Mouse (Mus musculus) heart, postnatal 10 days (tissue): ENCODE measurements at regions not wholly inside any gene's neighbourhood (a gene's known extent, or its start where the extent isn't known, plus 50 kb on each side); places are given as distances from the start of the nearest gene placed in this dataset.

ENCODE experiments used
- DNase-seq, 2 experiments: peaks; one replicate each; pipeline ENCODE4 v3.0.0; 2021
- intact Hi-C: fragments of 180-260 bp; cut with DNase I; formaldehyde crosslinking; loops from one replicate; pipeline ENCODE4 v1.15.1; 2025

DNA sequence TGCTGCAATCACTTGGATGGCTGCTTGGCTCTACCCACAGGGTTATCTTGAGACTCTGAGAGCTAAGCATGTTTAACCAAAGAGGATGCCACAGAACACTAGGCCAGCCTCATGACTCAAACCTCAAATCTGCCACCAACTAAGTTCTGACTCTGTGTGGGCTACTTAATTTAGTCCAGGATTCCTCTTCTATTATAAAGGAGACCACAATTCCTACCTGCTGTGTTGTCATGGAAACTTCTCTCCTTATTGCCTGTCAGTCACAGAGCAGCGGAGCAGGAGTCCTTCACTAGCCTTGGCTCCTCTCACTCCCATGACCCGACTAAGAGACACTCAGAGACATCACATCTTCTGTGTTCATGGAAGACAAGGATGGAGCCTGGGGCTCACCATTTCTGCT, 348.8 kb upstream of the Myt1l start:
- intact Hi-C loops, result no loop called here
- no peak for DNase-seq

GRCm38 (mm10) chr12:29180576-29180975, 347.6 kb upstream of the Myt1l start:
- no peak for DNase-seq
- intact Hi-C loops, result no loop called here

DNA sequence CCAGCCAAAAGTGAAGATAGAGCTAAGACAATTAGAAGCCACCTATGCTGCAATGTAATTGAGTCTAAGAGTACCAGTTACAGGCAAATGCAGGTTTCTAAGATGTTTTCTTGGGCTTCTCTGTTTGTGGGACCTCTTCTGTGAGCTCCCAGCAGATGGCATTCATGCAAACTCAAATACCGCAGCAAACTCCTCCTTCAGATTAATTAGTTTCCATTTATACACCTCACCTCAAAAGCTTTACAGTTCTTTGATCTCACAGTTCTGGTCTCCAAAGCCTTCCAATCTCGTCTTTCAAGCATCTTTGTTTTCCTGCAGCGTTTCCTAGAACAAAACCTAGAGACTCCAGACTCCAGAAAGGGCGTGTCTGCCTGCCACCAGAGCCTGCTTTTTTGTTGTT, 340.6 kb upstream of the Myt1l start:
- no peak for DNase-seq
- intact Hi-C loops, result no loop called here

DNA sequence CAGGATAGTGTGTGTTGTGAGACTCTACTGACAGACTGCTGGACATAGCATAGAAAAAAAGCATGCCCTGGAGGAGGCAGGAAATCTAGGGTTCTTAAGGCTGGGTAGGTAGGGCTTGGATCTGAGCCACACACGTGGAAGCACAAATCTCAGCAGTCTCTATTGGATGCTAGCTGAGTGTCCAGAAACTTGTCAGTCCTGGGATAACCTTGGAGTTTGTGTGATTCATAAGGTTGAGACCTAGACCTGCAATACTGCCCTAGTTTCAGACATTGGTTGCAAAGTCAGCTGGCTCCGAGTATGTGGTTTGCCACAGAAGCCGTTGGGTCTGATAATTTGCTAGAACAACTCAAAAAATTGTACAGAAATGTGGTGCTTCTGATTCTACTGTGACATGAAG, 335.8 kb upstream of the Myt1l start:
- intact Hi-C loops, result no loop called here
- DNase-seq, result no peak

DNA sequence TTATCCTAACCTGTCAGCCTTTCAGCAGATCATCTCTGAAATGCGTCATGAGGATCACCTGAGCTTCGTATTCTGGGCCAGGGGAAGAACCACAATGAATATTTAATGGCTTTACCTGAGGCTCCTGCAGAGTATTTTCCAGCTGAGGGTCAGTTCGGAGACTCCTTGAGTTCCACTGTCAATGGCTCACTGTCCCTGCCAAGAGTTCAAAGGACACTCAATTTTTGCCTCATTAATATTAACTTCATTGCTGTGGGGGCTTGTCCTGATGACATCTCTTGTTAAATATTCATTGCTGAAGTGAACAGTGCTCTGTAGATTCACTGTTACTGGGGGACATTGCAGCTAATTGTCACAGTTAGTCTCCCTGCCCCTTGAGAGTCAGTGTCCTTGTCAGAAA, 316.2 kb upstream of the Myt1l start:
- DNase-seq, result no peak
- intact Hi-C loops, result no loop called here

- intact Hi-C loops, result no loop called here
- peak; percentile 18 to 24 for DNase-seq
Measured at GRCm38 (mm10) chr12:29213625-29214024, 314.6 kb upstream of the Myt1l start.

DNA sequence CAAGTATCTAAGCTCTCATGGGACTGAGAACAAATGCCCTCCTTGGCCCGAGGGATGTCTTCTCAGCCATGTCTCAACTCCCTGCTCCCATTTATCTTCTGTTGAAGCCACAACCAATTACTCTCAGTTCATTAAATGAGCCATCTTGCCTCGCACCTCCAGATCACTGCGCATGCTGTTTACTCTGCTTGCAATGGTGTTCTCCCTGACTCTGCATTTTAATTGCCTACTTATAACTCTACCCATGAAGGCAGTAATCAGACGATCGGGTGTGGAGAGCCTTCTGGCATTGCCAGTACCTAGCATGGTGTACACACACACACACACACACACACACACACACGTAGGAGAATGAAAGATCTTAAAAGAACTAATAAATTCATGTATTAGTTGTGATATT, 306.1 kb upstream of the Myt1l start:
- intact Hi-C loops, result no loop called here
- no peak for DNase-seq

GRCm38 (mm10) chr12:29226001-29226400, 302.2 kb upstream of the Myt1l start:
- intact Hi-C loops, result no loop called here
- DNase-seq, result no peak

GRCm38 (mm10) chr12:29232492-29233447, 295.4 kb upstream of the Myt1l start:
- no peak for DNase-seq
- intact Hi-C loops, result no loop called here

DNA sequence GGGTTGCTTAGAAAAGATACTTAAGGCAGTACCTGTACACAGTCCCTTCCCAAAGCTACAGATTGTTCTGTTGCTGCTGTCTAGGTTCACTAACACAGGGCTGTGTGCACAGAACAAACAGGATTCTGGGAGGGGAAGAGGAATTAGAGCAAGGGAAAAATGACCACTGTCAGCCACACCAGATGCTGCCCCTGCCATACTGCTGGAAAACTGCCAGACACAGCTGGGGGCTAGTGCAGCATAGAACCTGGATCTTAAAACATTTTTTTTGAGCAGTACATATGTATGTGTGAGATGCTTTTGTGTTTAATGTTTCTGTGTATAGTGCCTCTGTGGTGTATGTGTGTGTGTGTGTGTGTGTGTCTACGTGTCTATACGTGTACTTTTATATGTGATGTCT, 291.7 kb upstream of the Myt1l start:
- intact Hi-C loops, result no loop called here
- no peak for DNase-seq

DNA sequence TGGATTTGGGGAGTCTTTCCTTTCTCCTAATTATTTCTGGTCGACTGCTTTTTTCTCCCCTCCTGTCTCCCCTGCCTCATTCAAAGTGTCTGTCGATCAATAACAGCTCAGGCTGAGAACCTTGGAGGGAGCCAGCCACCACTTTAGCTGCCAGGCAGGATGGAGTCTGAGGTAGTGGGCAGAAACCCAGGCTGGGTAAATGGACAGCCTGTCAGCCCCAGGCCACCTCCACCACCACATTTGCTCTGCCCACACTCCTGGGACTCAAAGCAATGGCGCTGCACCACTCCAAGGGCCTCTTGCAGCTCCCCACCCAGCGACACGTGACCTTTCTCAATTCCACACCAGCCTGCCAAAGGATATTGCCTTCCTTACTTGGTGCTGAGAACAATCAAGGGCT, 290.7 kb upstream of the Myt1l start:
- intact Hi-C loops, result no loop called here
- no peak for DNase-seq

GRCm38 (mm10) chr12:29239482-29239881, 288.7 kb upstream of the Myt1l start:
- no peak for DNase-seq
- intact Hi-C loops, result no loop called here

- no peak for DNase-seq
- intact Hi-C loops, result no loop called here
Measured at GRCm38 (mm10) chr12:29239975-29240374, 288.2 kb upstream of the Myt1l start.

DNA sequence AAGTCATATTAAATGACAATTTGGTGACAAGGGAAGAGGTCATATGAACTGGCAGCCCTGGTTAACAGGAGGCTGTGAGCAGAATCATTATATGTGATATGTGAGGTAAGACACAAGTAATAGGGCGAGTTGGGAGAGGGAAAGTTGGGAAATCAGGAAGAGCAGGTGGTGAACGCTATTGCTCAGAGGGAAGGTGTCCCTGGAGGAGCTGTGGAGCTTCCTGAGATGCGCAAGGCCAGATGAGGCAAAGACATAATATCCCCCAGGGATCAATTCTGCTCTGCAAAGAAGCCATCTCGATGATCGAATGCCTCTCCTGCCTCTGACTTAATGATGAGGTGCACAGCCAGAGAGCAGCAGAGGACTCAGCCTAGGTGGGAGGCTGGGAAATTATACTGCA, 285.1 kb upstream of the Myt1l start:
- intact Hi-C loops, result no loop called here

GRCm38 (mm10) chr12:29246041-29246440, 282.1 kb upstream of the Myt1l start:
- no peak for DNase-seq
- intact Hi-C loops, result no loop called here

More for the DNA sequence above, 285.1 kb upstream of the Myt1l start:
- DNase-seq, result no peak

DNA sequence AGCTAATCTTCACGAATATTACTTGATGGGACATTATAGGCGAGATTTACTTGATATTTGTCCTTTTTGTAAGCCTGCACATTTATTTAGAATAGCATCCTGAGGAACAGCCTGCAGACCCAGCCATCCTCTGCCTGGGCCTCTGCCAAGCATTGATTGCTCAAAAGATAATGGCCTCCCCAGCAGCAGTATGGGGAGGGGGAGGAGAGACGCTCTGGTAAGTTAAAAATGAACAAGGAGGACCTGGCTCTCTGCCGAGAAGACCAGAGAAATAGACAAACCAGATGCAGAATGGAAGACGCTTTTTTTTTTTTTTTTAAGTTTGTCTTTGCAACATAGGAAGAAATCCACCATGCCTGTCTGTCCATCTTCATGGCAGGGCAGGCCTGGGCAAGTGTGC, 280.8 kb upstream of the Myt1l start:
- intact Hi-C loops, result no loop called here
- DNase-seq, result no peak

GRCm38 (mm10) chr12:29248459-29248858, 279.7 kb upstream of the Myt1l start:
- no peak for DNase-seq
- intact Hi-C loops, result no loop called here

- intact Hi-C loops, result no loop called here
- no peak for DNase-seq
Measured at GRCm38 (mm10) chr12:29256103-29256502, 272.1 kb upstream of the Myt1l start.

DNA sequence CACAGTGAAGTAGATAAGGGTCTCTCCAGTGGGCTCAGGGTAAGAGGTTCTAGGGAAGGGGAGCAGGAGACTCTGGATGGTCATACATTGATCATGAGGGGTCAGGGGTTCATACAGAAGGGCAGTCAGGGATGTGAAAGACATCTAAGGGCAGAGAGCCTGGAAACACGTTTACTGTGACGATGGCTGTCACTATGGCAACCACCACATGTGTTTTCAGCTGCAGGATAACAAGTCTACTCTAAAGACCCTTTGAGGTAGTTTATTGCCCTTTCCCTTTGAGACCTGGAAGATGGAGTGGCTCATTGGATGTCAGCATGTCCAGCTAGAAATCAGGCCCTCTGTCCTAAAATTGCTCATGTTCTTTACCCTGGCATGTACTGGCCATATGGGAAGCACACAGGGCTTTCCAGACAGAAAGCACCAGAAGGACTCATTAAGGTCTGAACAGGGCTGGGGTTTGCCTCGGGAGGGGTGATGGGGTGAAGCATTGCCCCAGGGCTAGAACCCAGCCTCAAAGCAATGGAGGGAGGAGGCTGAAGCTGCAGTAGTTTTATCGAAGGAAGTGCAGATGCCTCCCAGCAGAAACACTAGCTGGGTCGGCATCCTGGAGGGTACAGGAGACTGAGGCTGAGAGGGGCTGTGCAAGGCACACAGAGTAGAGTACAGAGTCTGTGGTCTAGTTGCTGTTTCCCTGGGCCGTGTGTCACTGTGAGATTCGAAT, 271.0 kb upstream of the Myt1l start:
- DNase-seq, result no peak
- intact Hi-C loops, result no loop called here

DNA sequence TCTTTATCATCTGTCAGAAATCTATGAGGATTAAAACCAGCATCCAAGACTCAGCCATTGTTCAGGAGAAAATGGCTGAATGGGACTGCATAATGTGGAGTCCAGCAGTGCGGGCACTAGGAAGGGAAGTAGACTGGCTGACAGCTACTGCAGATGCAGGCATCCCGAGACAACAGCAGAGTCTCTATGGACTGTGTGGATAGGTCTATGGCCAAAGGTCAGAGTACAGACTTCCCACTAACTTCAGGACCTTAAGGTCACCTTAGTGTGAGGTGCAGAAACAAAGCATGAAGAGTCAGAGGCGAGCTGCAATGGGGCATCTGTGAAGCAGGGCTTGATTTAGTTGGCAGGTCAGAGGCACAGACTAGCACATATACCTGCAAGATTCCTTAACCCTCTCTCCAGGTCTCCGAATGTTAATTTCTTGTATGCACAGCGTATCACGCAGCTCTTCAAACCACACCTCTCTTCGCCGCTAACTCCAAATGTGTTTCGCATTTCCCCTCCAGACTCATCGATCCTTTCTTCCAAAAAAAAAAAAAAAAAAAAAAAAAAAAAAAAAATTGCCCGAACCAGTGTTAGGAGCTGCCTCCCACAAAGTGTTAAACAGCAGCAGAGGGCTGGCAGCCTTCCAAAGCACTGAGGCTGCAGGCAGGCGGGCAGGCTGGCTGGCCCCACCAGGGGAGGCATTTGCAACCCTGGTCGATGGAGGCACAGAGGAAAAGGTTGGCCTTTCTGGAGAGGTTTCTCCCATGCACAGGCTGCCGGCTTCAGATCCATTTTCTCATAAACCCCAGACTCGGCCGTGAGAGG, 270.2 kb upstream of the Myt1l start:
- intact Hi-C loops, result no loop called here
- DNase-seq, result peak; percentile 30 to 38

- DNase-seq, result no peak
- intact Hi-C loops, result no loop called here
Measured at GRCm38 (mm10) chr12:29258548-29258874, 269.7 kb upstream of the Myt1l start.
